Mouse (Mus musculus): ENCODE data around the gene Traf1. TPM values are rescaled to one million over a fixed set of nuclear protein-coding genes. Genes with fewer than 3 reads are reported as not detected.

Gene Traf1
- 1 to 10 TPM; 3.5 to 3.7 TPM for total RNA-seq (2021)
- long read RNA-seq, experiment 1, partial matches to known transcripts = 0 of 1 reads
- long read RNA-seq, experiment 1, other reads (novel, unspliced or antisense) = 1 of 1 reads
- long read RNA-seq, experiment 2, partial matches to known transcripts = 0 of 1 reads
- long read RNA-seq, experiment 2, other reads (novel, unspliced or antisense) = 1 of 1 reads

GRCm38 (mm10) chr2:34961481-34962036, at the start of gene Traf1:
Gene Traf1, minus strand, starts transcription at chr2:34961772.
- DNase-seq = peak; percentile 69

- no peak for DNase-seq
Observed at GRCm38 (mm10) chr2:34998956-34999355, 37.4 kb upstream of the Traf1 start.

GRCm38 (mm10) chr2:34996506-34996905, 34.9 kb upstream of the Traf1 start:
- no peak for DNase-seq

GRCm38 (mm10) chr2:34993696-34994356, 32.3 kb upstream of the Traf1 start:
- no peak for DNase-seq

- DNase-seq = no peak
Observed at GRCm38 (mm10) chr2:34992729-34993695, 31.4 kb upstream of the Traf1 start.

- no peak for DNase-seq
Observed at GRCm38 (mm10) chr2:34991966-34992365, 30.4 kb upstream of the Traf1 start.

GRCm38 (mm10) chr2:34989749-34990148, 28.2 kb upstream of the Traf1 start:
- no peak for DNase-seq

- no peak for DNase-seq
Observed at GRCm38 (mm10) chr2:34987595-34987994, 26.0 kb upstream of the Traf1 start.

- DNase-seq = no peak
Observed at GRCm38 (mm10) chr2:34984885-34985284, 23.3 kb upstream of the Traf1 start.

GRCm38 (mm10) chr2:34982906-34983698, 21.5 kb upstream of the Traf1 start:
- peak; percentile 49 for DNase-seq

- no peak for DNase-seq
Observed at GRCm38 (mm10) chr2:34982096-34982724, 20.6 kb upstream of the Traf1 start.

- DNase-seq = no peak
Observed at GRCm38 (mm10) chr2:34979459-34980011, 18.0 kb upstream of the Traf1 start.

GRCm38 (mm10) chr2:34978226-34978625, 16.7 kb upstream of the Traf1 start:
- DNase-seq = no peak

GRCm38 (mm10) chr2:34976945-34977658, 15.5 kb upstream of the Traf1 start:
- DNase-seq = no peak

GRCm38 (mm10) chr2:34976447-34976846, 14.9 kb upstream of the Traf1 start:
- no peak for DNase-seq

GRCm38 (mm10) chr2:34973087-34973486, 11.5 kb upstream of the Traf1 start:
- DNase-seq = no peak

GRCm38 (mm10) chr2:34971080-34971888, 9.7 kb upstream of the Traf1 start:
- DNase-seq = no peak

GRCm38 (mm10) chr2:34970092-34970750, 8.6 kb upstream of the Traf1 start:
- DNase-seq = peak; percentile 92

- peak; percentile 50 for DNase-seq
Observed at GRCm38 (mm10) chr2:34969166-34969565, 7.6 kb upstream of the Traf1 start.

All from adrenal gland, postnatal 10 days (tissue).